Mouse (Mus musculus) duodenum, adult 2 months (tissue): Measurements from ENCODE around the gene Gria4. TPM values are rescaled to one million over a fixed set of nuclear protein-coding genes. Genes with fewer than 3 reads are reported as not detected.

Source experiments
- polyA plus RNA-seq: library from polyadenylated mRNA; depleted of rRNA; stranded (reverse); fragments of >200 nt; gene quantifications from 2 replicates; pipeline ENCODE4 v1.2.3, GENCODE M21; 2012; ENCODE audit warnings: low replicate concordance; rRNA removed

Gria4 gene
- polyA plus RNA-seq, result 0.05 and 0.08 TPM in 2 replicates

DNA sequence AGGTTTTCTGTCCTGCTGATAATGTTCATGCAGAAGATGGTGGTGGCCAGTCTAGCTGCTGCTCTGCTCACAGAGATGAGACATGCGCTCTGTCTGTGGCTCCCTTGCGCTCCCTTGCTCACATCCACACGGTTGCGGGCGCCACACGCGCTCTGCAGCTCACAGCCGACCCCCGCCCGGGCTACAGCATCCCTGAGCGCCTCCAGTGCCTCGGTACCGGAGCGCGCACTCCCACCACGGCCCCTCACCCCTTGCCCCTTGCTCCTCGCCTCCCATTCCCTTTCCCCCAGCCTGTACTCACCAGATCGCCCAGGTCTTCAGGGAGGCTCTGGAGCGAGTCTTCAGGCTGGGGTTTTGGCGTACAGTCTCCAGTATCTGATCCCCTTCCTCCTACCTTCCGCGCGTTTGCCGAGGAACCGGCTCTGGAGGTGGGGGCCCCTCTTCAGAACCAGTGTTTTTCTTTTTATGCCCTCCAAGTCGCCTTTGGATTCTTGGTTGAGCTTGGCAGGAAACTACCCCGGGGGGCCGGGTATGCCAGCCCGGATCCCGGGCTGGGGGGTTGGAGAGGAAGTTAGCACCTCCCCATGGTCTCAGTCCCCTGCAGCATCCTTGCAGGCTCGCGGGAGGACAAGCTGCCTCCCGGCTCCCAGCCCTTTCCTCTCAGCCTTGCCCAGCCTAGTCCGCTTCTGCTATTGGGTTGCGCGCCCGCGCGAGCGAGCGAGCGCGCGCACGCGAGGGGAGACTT is at the start of gene Gria4:
Gene Gria4 (minus strand): TSS at position 691 of the 745 bp plus-strand sequence.

DNA sequence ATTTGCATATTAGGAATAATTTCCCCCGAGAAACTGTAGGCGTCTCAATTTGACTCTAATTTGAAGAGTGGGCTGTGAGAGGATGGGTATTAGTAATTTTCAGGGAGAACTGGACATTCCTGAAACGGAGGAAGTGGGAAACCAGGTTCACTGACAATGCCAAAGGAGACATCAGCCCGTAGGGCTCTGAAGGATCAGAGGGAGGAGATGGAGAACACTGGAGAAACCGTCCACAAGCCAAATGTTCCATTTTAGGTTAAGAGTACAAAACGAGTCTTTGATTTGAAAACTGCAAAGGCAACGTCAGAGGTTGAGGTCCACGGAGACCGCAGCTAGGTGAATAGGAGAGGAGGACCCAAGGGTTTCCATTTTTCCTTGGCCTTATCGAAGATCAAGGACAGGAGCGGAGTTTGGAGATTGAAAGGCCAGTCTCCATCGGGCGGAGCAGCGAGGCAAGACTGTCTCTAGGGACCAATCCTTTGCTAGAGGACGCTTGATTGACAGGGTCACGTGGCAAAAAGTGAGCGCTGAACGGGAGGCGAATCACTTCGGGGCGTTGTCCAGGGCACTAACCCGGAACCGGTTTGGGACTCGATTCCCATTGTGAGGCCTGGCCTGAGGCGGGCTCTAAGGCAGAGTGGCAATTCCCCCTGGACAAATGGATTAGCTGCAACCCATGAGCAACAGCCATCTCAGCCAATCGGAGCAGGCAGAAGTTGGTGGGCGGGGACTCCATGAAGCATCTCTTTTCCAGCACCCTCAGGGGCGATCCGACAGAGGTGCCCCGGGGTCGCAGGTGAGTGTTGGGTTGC is 420.0 kb downstream of the Gria4 start, which contains the start of gene Msantd4:
Gene Msantd4 (plus strand): TSS at position 735 of the 812 bp plus-strand sequence.

